Comparison of ENCODE assay signal across 24 mouse cellular contexts in the genomic region with DNA sequence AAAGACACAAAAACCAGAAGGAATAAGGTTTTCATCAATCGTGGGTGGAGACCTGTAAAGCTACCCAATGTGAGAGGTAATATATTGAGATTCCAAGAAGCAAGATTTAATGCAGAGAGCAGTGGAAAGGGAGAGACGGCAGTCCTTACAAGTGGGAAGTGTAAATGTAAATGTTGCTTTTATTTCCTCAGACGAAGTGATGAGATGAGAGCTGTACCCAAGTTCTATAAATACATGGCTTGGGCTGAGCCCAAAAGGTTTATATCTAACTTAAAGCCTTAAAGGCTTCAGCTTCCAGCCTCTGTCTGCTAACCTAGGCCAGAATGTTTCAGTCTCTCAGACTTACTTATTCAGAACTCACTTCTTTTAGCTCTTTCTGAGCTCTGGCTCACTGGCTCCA. TPM values are rescaled to one million over a fixed set of nuclear protein-coding genes. Genes with fewer than 3 reads are reported as not detected.
DNase-seq lines count a peak whose midpoint lies in the region; ATAC-seq and TF ChIP-seq lines count a peak whose summit lies in the region.
"Had no signal": no experiment of that assay in that cellular context is flagged by ENCODE, and none has a peak within 500 bp of the region (broad histone marks: within the 10 kb centered on the region; RNA-seq: fewer than 3 reads in every experiment).

No protein-coding gene starts in this region.

- DNase-seq in frontal cortex, postnatal 14 days (ENCODE audit: low spot score in 2 of 2), result no peak
- DNase-seq in left cerebral cortex, adult 2 months (ENCODE audit: extremely low spot score in 1 of 2, low spot score in 2 of 2), result no peak
- no peak for DNase-seq in left cerebral cortex, postnatal 14 days (ENCODE audit: low spot score in 2 of 2)
- DNase-seq in brain, adult 2 months (ENCODE audit: low read depth, low spot score), result peak; percentile 72
- DNase-seq in telencephalon, adult 2 months (ENCODE audit: low read depth, low spot score), result peak; percentile 79
- no peak for DNase-seq in lung, postnatal 14 days
- DNase-seq: adrenal gland, adult 2 months; adrenal gland, postnatal 10 days; adrenal gland, postnatal 25 days; cerebellum, adult 11-12 months; cerebellum, adult 2 months; cerebellum, adult 9-10 months; cerebellum, postnatal 10 days; cerebellum, postnatal 36 days; embryo, embryonic 11 days had no signal

- no peak for TF ChIP-seq CTCF in left cerebral cortex, adult 2 months (IDR thresholded peaks at IDR 0.05)

- H3K27ac ChIP-seq in left cerebral cortex, adult 2 months, result peak overlapping the region; percentile 32; the same call in 1 of the 2 replicates
- H3K27ac ChIP-seq: embryonic facial prominence, embryonic 13.5 days; embryonic facial prominence, embryonic 15.5 days; forebrain, embryonic 10.5 days; forebrain, embryonic 12.5 days; forebrain, embryonic 15.5 days had no signal

- ATAC-seq in frontal cortex, adult (ENCODE audit: low TSS enrichment), result peak; percentile 84
- ATAC-seq: forebrain, embryonic 15.5 days had no signal

- intact Hi-C loops in left cerebral cortex, adult 2 months (cut with DNase I), result no loop called here
- intact Hi-C loops in left cerebral cortex, postnatal 14 days (cut with DNase I), result no loop called here

- no peak overlapping the region for H3K4me3 ChIP-seq in left cerebral cortex, adult 2 months
- H3K4me3 ChIP-seq: embryonic facial prominence, embryonic 13.5 days; embryonic facial prominence, embryonic 15.5 days; erythroblast, embryonic 14.5 days; forebrain, embryonic 10.5 days; forebrain, embryonic 12.5 days; forebrain, embryonic 15.5 days had no signal

RNA-seq across cellular contexts. Expression of a gene that starts 8.2 kb away (rescaled TPM):
- total RNA-seq in left cerebral cortex, adult 2 months (2021), result 10 to 100 TPM; 90.3 to 91.0 TPM
- total RNA-seq in left cerebral cortex, postnatal 14 days (2021), result 10 to 100 TPM; 80.3 to 83.2 TPM
- total RNA-seq: common myeloid progenitor, adult 5-6 weeks; MEL had no signal

RNA-seq across cellular contexts. Expression of a gene that starts 20.3 kb away (rescaled TPM):
- 1 to 10 TPM; 1.8 to 3.0 TPM for total RNA-seq in left cerebral cortex, adult 2 months (2021)
- 1 to 10 TPM; 1.5 to 2.2 TPM for total RNA-seq in left cerebral cortex, postnatal 14 days (2021)
- total RNA-seq: common myeloid progenitor, adult 5-6 weeks; MEL had no signal

Comparison
In these comparisons a context has a peak if more than half of its experiments do, and no peak if none do; other contexts are left out.
1. DNase-seq: peak in brain, adult 2 months (single experiment) and telencephalon, adult 2 months (single experiment); none in frontal cortex, postnatal 14 days (0 of 2), left cerebral cortex, adult 2 months (0 of 2), left cerebral cortex, postnatal 14 days (0 of 2) and lung, postnatal 14 days (single experiment).